Mouse (Mus musculus) heart, embryonic 16.5 days (tissue): ENCODE measurements around the gene 1700030J22Rik. TPM values are rescaled to one million over a fixed set of nuclear protein-coding genes. Genes with fewer than 3 reads are reported as not detected.

ENCODE experiments used
- ATAC-seq: fragments of 200-750 bp; cut with Nextera tagmentation; replicated peaks from 2 replicates; pipeline ENCODE4 v1.8.0; 2017; ENCODE audit warnings: moderate number of reproducible peaks; ENCODE audit not compliant: insufficient read depth, low FRiP score; ENCODE audit errors: extremely low read depth
- H3K27ac ChIP-seq: fragments of 300-500 bp; sonication (generic); 2 replicates; pipeline ENCODE4 v1.5.1; 2014; ENCODE audit warnings: mild to moderate bottlenecking, low read length, control low read depth, moderate library complexity
- H3K27me3 ChIP-seq: fragments of 300-500 bp; sonication (generic); 2 replicates; pipeline ENCODE4 v1.6.1; 2014; ENCODE audit warnings: low read length, mixed read lengths; ENCODE audit not compliant: control insufficient read depth, insufficient read depth
- H3K36me3 ChIP-seq: fragments of 300-500 bp; sonication (generic); 2 replicates; pipeline ENCODE4 v1.6.1; 2014; ENCODE audit not compliant: control insufficient read depth, insufficient read depth
- H3K4me1 ChIP-seq: fragments of 300-500 bp; sonication (generic); 2 replicates; pipeline ENCODE4 v1.6.1; 2014; ENCODE audit warnings: low read length, mixed read lengths; ENCODE audit not compliant: control insufficient read depth, insufficient read depth
- H3K4me2 ChIP-seq: fragments of 300-500 bp; sonication (generic); 2 replicates; pipeline ENCODE4 v1.6.1; 2014; ENCODE audit warnings: low read depth, mild to moderate bottlenecking, control low read depth, low read length
- H3K4me3 ChIP-seq: fragments of 300-500 bp; sonication (generic); 2 replicates; pipeline ENCODE4 v1.5.1; 2014; ENCODE audit warnings: mild to moderate bottlenecking, control low read depth, low read length
- H3K9ac ChIP-seq: fragments of 300-500 bp; sonication (generic); 2 replicates; pipeline ENCODE4 v1.6.1; 2014; ENCODE audit warnings: low read length, control low read depth
- H3K9me3 ChIP-seq: fragments of 300-500 bp; sonication (generic); replicated peaks from 2 replicates; pipeline ENCODE4 v1.6.1; 2016; ENCODE audit warnings: low read length; ENCODE audit not compliant: control insufficient read depth
- WGBS: fragments of 180-500 bp; shearing (Covaris S2); extraction: QIAGEN DNeasy Blood & Tissue Kit; methylation state at CpG from one replicate; pipeline ENCODE4 v1.1.7; 2014; 5-methylcytosine and 5-hydroxymethylcytosine counted together
- polyA plus RNA-seq: library from polyadenylated mRNA; unstranded; fragments of >200 nt; fragmentation: Nextera tagmentation; extraction: Ambion mirVana; gene quantifications from 2 replicates; pipeline ENCODE4 v1.2.1, GENCODE M21; 2015

Gene 1700030J22Rik
- polyA plus RNA-seq, 1 experiment from 2014 or later, result 0.70 TPM

- H3K4me2 ChIP-seq, result peak overlapping the region; percentile 13; the same call in 1 of the 2 replicates
- no peaks in the 10 kb centered on the region for H3K9me3 ChIP-seq
- H3K27ac ChIP-seq, result peak overlapping the region; percentile 89
- no peak for ATAC-seq
- no peaks in the 10 kb centered on the region for H3K36me3 ChIP-seq
- H3K9ac ChIP-seq, result peak overlapping the region; percentile 46
- H3K4me3 ChIP-seq, result no peak overlapping the region
- H3K4me1 ChIP-seq, result peaks cover 40% of the 10 kb centered on the region
- 61% methylated on average over 9 of the region's 9 CpGs for whole genome bisulfite sequencing
- no peaks in the 10 kb centered on the region for H3K27me3 ChIP-seq
Observed at GRCm38 (mm10) chr8:116945169-116945910, 33.4 kb downstream of the 1700030J22Rik start.

- H3K4me3 ChIP-seq, result peak overlapping the region; percentile 82
- H3K9ac ChIP-seq, result peak overlapping the region; percentile 86
- no peaks in the 10 kb centered on the region for H3K9me3 ChIP-seq
- peaks cover 40% of the 10 kb centered on the region for H3K4me1 ChIP-seq
- ATAC-seq, result no peak
- H3K27ac ChIP-seq, result no peak overlapping the region
- WGBS, result 14% methylated on average over 4 of the region's 4 CpGs
- H3K27me3 ChIP-seq, result no peaks in the 10 kb centered on the region
- peak overlapping the region; percentile 69 for H3K4me2 ChIP-seq
- H3K36me3 ChIP-seq, result no peaks in the 10 kb centered on the region
Observed at GRCm38 (mm10) chr8:116944385-116944696, 34.4 kb downstream of the 1700030J22Rik start.

- H3K4me2 ChIP-seq, result peak overlapping the region; percentile 69
- peaks cover 40% of the 10 kb centered on the region for H3K4me1 ChIP-seq
- H3K27ac ChIP-seq, result peak overlapping the region; percentile 42
- under 1% methylated on average over 62 of the region's 62 CpGs for WGBS
- peak overlapping the region; percentile 82 for H3K4me3 ChIP-seq
- H3K27me3 ChIP-seq, result no peaks in the 10 kb centered on the region
- peak; percentile 30; the same call in 1 of the 2 replicates for ATAC-seq
- no peaks in the 10 kb centered on the region for H3K36me3 ChIP-seq
- H3K9me3 ChIP-seq, result no peaks in the 10 kb centered on the region
- H3K9ac ChIP-seq, result peak overlapping the region; percentile 86
Observed at GRCm38 (mm10) chr8:116943555-116944384, 35.0 kb downstream of the 1700030J22Rik start.

- Histone ChIP-seq H3K4me1 (peaks cover 38% of the 10 kb centered on the region), H3K9ac (peak within 1 kb of the TSS; percentile 86), H3K4me2 (peak within 1 kb of the TSS; percentile 69), H3K27me3 (no peaks in the 10 kb centered on the region), H3K9me3 (no peaks in the 10 kb centered on the region), H3K4me3 (peak within 1 kb of the TSS; percentile 82), H3K27ac (peak within 1 kb of the TSS; percentile 42), H3K36me3 (peaks cover 2% of the 10 kb centered on the region)
- WGBS, result under 1% methylated on average over 46 of the region's 46 CpGs
- peak; percentile 66 for ATAC-seq
Observed at GRCm38 (mm10) chr8:116943161-116943554, 35.6 kb downstream of the 1700030J22Rik start, which contains the start of gene Atmin. Atmin (plus strand) TSS chr8:116943393.

GRCm38 (mm10) chr8:116942284-116943058, 36.3 kb downstream of the 1700030J22Rik start:
- Histone ChIP-seq H3K9ac (no peak overlapping the region), H3K4me1 (peaks cover 31% of the 10 kb centered on the region), H3K27ac (no peak overlapping the region), H3K4me3 (no peak overlapping the region), H3K9me3 (no peaks in the 10 kb centered on the region), H3K36me3 (peaks cover 8% of the 10 kb centered on the region), H3K27me3 (no peaks in the 10 kb centered on the region), H3K4me2 (peak overlapping the region; percentile 42; the same call in 1 of the 2 replicates)
- WGBS, result 65% methylated on average over 12 of the region's 12 CpGs
- ATAC-seq, result no peak

GRCm38 (mm10) chr8:116935506-116935905, 43.3 kb downstream of the 1700030J22Rik start:
- no peak overlapping the region for H3K4me3 ChIP-seq
- no peak overlapping the region for H3K9ac ChIP-seq
- H3K4me1 ChIP-seq, result no peaks in the 10 kb centered on the region
- no peak overlapping the region for H3K4me2 ChIP-seq
- H3K27me3 ChIP-seq, result no peaks in the 10 kb centered on the region
- H3K36me3 ChIP-seq, result peaks cover 23% of the 10 kb centered on the region
- no peak for ATAC-seq
- no peak overlapping the region for H3K27ac ChIP-seq
- 79% methylated on average over 6 of the region's 6 CpGs for WGBS
- no peaks in the 10 kb centered on the region for H3K9me3 ChIP-seq

- Histone ChIP-seq H3K27ac (no peak overlapping the region), H3K9ac (no peak overlapping the region), H3K36me3 (peaks cover 23% of the 10 kb centered on the region), H3K27me3 (no peaks in the 10 kb centered on the region), H3K4me3 (no peak overlapping the region), H3K4me1 (no peaks in the 10 kb centered on the region), H3K4me2 (no peak overlapping the region), H3K9me3 (no peaks in the 10 kb centered on the region)
- ATAC-seq, result no peak
- WGBS, result 89% methylated on average over 4 of the region's 4 CpGs
Observed at GRCm38 (mm10) chr8:116934976-116935375, 43.8 kb downstream of the 1700030J22Rik start.

- peaks cover 31% of the 10 kb centered on the region for H3K36me3 ChIP-seq
- H3K27ac ChIP-seq, result no peak overlapping the region
- H3K4me2 ChIP-seq, result no peak overlapping the region
- no peaks in the 10 kb centered on the region for H3K9me3 ChIP-seq
- ATAC-seq, result no peak
- no peaks in the 10 kb centered on the region for H3K4me1 ChIP-seq
- H3K4me3 ChIP-seq, result no peak overlapping the region
- H3K27me3 ChIP-seq, result no peaks in the 10 kb centered on the region
- 88% methylated on average over 5 of the region's 5 CpGs for WGBS
- H3K9ac ChIP-seq, result no peak overlapping the region
Observed at GRCm38 (mm10) chr8:116928588-116928987, 50.2 kb downstream of the 1700030J22Rik start.
